Mouse (Mus musculus): ENCODE data around the gene Nid1. TPM values are rescaled to one million over a fixed set of nuclear protein-coding genes. Genes with fewer than 3 reads are reported as not detected.

Nid1 gene
- total and polyA plus RNA-seq, 2 experiments = 9.0 to 10.4 TPM

- Histone ChIP-seq H3K27me3 (ENCODE audit: control insufficient read depth, insufficient read depth, low read length) (no peaks in the 10 kb centered on the region), H3K27ac (replicated peaks; ENCODE audit: insufficient read depth, low read depth, low read length) (no peak overlapping the region), H3K9ac (ENCODE audit: low read depth, low read length) (no peak overlapping the region), H3K4me3 (ENCODE audit: insufficient read depth, low read depth, low read length) (no peak overlapping the region), H3K4me1 (ENCODE audit: control insufficient read depth, insufficient read depth, low read length) (peaks cover 2% of the 10 kb centered on the region; the same call in 1 of the 2 replicates), H3K79me2 (ENCODE audit: control insufficient read depth, insufficient read depth, low read length) (no peaks in the 10 kb centered on the region), H3K36me3 (ENCODE audit: control insufficient read depth, insufficient read depth, low read length) (no peaks in the 10 kb centered on the region)
- 87% methylated on average over 5 of the region's 5 CpGs for WGBS
- TF ChIP-seq POLR2A (IDR thresholded peaks at IDR 0.05; ENCODE audit: extremely low read depth, insufficient read depth, low read length) (no peak), CTCF (IDR thresholded peaks at IDR 0.05; ENCODE audit: low read depth, low read length) (no peak)
- no peak for DNase-seq (ENCODE audit: extremely low read depth, low read depth, low spot score)
Observed at GRCm38 (mm10) chr13:13557001-13557743, 119.8 kb downstream of the Nid1 start.

GRCm38 (mm10) chr13:13558251-13558650, 120.9 kb downstream of the Nid1 start:
- H3K4me3 ChIP-seq (ENCODE audit: insufficient read depth, low read depth, low read length) = no peak overlapping the region
- TF ChIP-seq CTCF (IDR thresholded peaks at IDR 0.05; ENCODE audit: low read depth, low read length) = no peak
- no peak for TF ChIP-seq POLR2A (IDR thresholded peaks at IDR 0.05; ENCODE audit: extremely low read depth, insufficient read depth, low read length)
- DNase-seq (ENCODE audit: extremely low read depth, low read depth, low spot score) = no peak
- H3K9ac ChIP-seq (ENCODE audit: low read depth, low read length) = no peak overlapping the region
- H3K27me3 ChIP-seq (ENCODE audit: control insufficient read depth, insufficient read depth, low read length) = no peaks in the 10 kb centered on the region
- H3K36me3 ChIP-seq (ENCODE audit: control insufficient read depth, insufficient read depth, low read length) = no peaks in the 10 kb centered on the region
- H3K27ac ChIP-seq (replicated peaks; ENCODE audit: insufficient read depth, low read depth, low read length) = no peak overlapping the region
- no peaks in the 10 kb centered on the region for H3K79me2 ChIP-seq (ENCODE audit: control insufficient read depth, insufficient read depth, low read length)
- WGBS = 69% methylated on average over 2 of the region's 2 CpGs
- peaks cover 2% of the 10 kb centered on the region; the same call in 1 of the 2 replicates for H3K4me1 ChIP-seq (ENCODE audit: control insufficient read depth, insufficient read depth, low read length)

DNA sequence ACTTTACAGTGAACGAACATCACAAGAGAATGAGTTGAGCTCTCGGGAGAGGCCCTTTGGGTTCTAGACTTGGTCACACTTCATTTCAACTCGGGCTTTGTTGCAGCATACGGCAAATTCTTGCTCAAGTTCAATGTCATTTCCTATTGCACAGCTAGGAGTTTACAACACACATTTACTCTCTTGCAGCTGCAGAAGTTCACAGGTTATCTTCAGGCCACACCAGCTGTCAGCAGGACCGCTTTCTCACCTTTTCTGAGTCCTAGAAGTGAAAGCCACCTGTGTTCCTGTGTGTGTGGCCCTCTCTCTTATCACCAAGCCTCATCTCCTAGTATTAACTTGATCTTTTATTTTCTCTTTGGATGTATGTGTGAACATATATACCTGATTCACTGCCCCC, 121.5 kb downstream of the Nid1 start:
- H3K4me3 ChIP-seq (ENCODE audit: insufficient read depth, low read depth, low read length) = no peak overlapping the region
- no peak overlapping the region for H3K27ac ChIP-seq (replicated peaks; ENCODE audit: insufficient read depth, low read depth, low read length)
- H3K79me2 ChIP-seq (ENCODE audit: control insufficient read depth, insufficient read depth, low read length) = no peaks in the 10 kb centered on the region
- H3K4me1 ChIP-seq (ENCODE audit: control insufficient read depth, insufficient read depth, low read length) = peaks cover 2% of the 10 kb centered on the region; the same call in 1 of the 2 replicates
- H3K9ac ChIP-seq (ENCODE audit: low read depth, low read length) = no peak overlapping the region
- TF ChIP-seq CTCF (IDR thresholded peaks at IDR 0.05; ENCODE audit: low read depth, low read length) = no peak
- no peak for TF ChIP-seq POLR2A (IDR thresholded peaks at IDR 0.05; ENCODE audit: extremely low read depth, insufficient read depth, low read length)
- H3K36me3 ChIP-seq (ENCODE audit: control insufficient read depth, insufficient read depth, low read length) = no peaks in the 10 kb centered on the region
- no peaks in the 10 kb centered on the region for H3K27me3 ChIP-seq (ENCODE audit: control insufficient read depth, insufficient read depth, low read length)
- 21% methylated on average over 5 of the region's 5 CpGs for WGBS
- DNase-seq (ENCODE audit: extremely low read depth, low read depth, low spot score) = peak; percentile 77

Other genes with a start within 250 kb of the Nid1 start
- gene Gpr137b, start 43.5 kb upstream of the Nid1 start, total RNA-seq (2014; rRNA removed) = 1.1 and 2.0 TPM in 2 replicates
- 1.7 and 4.3 TPM in 2 replicates for gene Gpr137b, start 43.5 kb upstream of the Nid1 start, polyA plus RNA-seq (2012; rRNA removed)
- gene Lyst, start 152.8 kb downstream of the Nid1 start, total RNA-seq (2014; rRNA removed) = 30.3 and 35.2 TPM in 2 replicates
- 2.3 and 16.9 TPM in 2 replicates for gene Lyst, start 152.8 kb downstream of the Nid1 start, polyA plus RNA-seq (2012; rRNA removed)